Mouse (Mus musculus) embryonic fibroblast, embryonic 13.5 days (primary cell): ENCODE data around the gene Wdr5b.

ENCODE experiments used
- CTCF ChIP-seq: IDR thresholded peaks from 2 replicates; pipeline ENCODE4 v1.5.1; 2011; ENCODE audit warnings: mild to moderate bottlenecking, control low read depth, low read length, moderate library complexity, borderline replicate concordance; ENCODE audit not compliant: insufficient read depth
- POLR2A ChIP-seq: IDR thresholded peaks from 2 replicates; pipeline ENCODE4 v1.6.1; 2011; ENCODE audit warnings: low read depth, mild to moderate bottlenecking, control low read depth, low read length, moderate library complexity

DNA sequence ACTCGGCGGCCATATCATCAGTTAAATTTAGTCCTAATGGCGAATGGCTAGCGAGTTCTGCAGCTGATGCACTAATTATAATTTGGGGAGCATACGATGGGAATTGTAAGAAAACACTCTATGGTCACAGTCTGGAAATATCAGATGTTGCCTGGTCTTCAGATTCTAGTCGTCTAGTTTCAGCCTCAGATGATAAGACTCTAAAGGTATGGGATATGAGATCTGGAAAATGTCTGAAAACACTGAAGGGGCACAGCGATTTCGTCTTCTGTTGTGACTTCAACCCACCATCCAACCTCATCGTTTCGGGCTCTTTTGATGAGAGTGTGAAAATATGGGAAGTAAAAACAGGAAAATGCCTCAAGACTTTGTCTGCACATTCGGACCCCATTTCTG lies 633 bp downstream of the Wdr5b start:
- no peak for TF ChIP-seq CTCF
- TF ChIP-seq POLR2A, result no peak; the same call in 1 of the 2 replicates
